Mouse (Mus musculus): ENCODE results near the gene Lama1.

Lama1 gene

GRCm38 (mm10) chr17:67841494-67841893 lies 144.4 kb downstream of the Lama1 start:
- DNase-seq = peak; percentile 73

- DNase-seq = peak; percentile 78
Observed at GRCm38 (mm10) chr17:67861080-67861630, 164.1 kb downstream of the Lama1 start.

DNA sequence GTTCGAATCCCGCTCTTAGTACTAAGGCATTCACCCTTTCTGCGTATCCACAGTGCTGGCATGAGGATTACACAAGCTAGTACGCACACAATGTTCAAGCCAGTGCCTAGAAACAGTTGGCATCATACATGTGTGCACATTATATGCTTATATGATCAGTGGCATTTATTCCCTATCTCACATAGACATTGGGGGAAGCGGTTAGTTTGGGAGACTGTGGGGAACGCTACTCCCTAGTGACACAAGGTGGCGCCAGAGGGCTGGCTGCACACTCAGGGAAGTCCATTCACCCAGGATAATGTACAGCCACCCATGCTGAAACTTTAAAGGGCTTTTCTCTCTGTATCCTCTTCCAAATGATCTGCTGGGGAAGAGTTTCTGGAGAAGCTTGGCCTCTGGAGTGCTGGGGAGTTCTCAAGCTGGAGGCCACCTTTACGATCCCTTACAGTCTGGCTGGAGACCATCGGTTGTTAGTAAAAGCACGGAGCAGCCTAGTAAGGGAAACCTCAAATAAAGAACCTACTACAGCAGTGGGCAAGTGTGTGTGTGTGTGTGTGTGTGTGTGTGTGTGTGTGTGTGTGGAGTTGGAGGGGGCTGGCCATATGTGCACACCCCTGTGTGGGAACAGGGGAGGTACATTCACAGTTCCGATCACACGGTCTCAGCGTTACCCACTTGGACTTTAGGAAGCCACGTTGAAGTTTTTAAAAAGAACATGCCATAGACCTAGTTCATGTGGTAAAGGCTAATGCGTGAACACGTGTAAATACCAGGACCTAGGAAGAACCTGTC lies 164.9 kb downstream of the Lama1 start:
- DNase-seq = peak; percentile 87

DNA sequence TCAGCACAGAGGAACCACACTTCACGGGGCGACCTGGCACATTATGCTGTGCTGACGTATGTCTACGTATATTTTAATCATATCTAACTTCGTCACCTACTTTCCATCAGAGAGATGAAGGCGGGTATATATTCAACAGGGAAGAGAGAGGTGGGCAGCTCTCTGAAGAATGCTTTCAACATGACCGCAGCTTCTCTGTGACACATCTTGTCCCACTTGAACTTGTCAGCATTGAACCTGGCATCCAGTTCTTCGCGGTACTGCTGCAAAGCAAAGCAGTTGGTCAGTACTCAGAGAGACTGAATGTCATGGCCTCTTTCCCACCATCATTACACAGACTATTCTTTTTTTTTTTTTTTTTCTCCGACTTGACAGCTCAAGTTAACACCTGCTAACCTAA lies 167.3 kb downstream of the Lama1 start:
- no peak for DNase-seq

GRCm38 (mm10) chr17:67864912-67865311 lies 167.9 kb downstream of the Lama1 start:
- peak; percentile 4 for DNase-seq

- no peak for DNase-seq
Observed at GRCm38 (mm10) chr17:67866026-67866425, 169.0 kb downstream of the Lama1 start.

DNA sequence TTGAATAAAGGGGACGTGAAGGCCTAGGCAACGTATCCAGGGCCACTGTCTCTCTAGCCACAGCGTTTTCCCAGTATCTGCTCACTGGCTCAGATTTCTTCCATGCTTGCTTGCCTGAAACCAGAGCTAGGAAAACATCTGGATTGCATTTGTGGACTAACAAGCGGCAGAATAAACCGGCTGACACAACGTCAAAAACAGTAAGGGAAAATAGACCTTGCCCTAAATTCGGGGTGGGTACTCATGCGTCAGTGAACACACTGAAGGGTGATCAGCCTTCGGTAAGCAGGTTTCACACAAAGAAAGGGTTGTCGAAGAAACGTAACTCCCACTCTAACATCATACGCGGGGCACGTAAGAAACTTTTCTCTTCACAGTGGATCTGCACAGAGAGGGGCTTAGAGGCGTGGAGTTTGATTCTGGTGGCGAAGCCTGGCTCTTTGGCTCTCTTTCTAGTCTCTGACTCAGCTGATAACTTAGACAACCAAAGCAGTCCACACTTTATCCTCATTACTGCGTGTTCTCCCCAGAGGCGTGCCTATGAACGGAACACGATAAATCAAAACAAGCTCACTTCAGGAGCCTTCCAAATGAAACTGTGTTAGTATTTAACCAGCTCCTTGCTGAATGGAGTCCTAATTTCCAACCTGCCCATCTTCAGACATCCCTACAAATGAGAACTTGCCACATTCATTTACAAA lies 169.6 kb downstream of the Lama1 start:
- DNase-seq = peak; percentile 93

GRCm38 (mm10) chr17:67869731-67870601 lies 172.9 kb downstream of the Lama1 start:
- DNase-seq = peak; percentile 91
